Mouse (Mus musculus): Measurements from ENCODE around the gene Ankrd36.
A peak's percentile ranks its signal among the peaks of the same experiment; 100 is the strongest.
"Not testable (repeated sequence)": the region's sequence is repeated elsewhere in the genome, so short reads cannot be mapped to it uniquely, and the experiment has no call there.

Gene Ankrd36

GRCm38 (mm10) chr11:5545457-5545856, 24.0 kb upstream of the Ankrd36 start:
- no peak for DNase-seq (ENCODE audit: low read depth, low spot score)

- DNase-seq (ENCODE audit: low read depth, low spot score) = no peak
Measured at GRCm38 (mm10) chr11:5546693-5547092, 22.8 kb upstream of the Ankrd36 start.

- no peak for DNase-seq (ENCODE audit: low read depth, low spot score)
Measured at GRCm38 (mm10) chr11:5551430-5551829, 18.1 kb upstream of the Ankrd36 start.

GRCm38 (mm10) chr11:5551931-5552330, 17.6 kb upstream of the Ankrd36 start:
- no peak for DNase-seq (ENCODE audit: low read depth, low spot score)

- DNase-seq (ENCODE audit: low read depth, low spot score) = no peak
Measured at GRCm38 (mm10) chr11:5560273-5560672, 9.2 kb upstream of the Ankrd36 start.

- no peak for DNase-seq (ENCODE audit: low read depth, low spot score)
Measured at GRCm38 (mm10) chr11:5562625-5563268, 6.7 kb upstream of the Ankrd36 start.

- DNase-seq (ENCODE audit: low read depth, low spot score) = no peak
Measured at GRCm38 (mm10) chr11:5563898-5564297, 5.6 kb upstream of the Ankrd36 start.

GRCm38 (mm10) chr11:5565596-5565995, 3.9 kb upstream of the Ankrd36 start:
- DNase-seq (ENCODE audit: low read depth, low spot score) = no peak

GRCm38 (mm10) chr11:5566506-5566905, 3.0 kb upstream of the Ankrd36 start:
- no peak for DNase-seq (ENCODE audit: low read depth, low spot score)

GRCm38 (mm10) chr11:5567654-5568053, 1.8 kb upstream of the Ankrd36 start:
- DNase-seq (ENCODE audit: low read depth, low spot score) = no peak

- DNase-seq (ENCODE audit: low read depth, low spot score) = no peak
Measured at GRCm38 (mm10) chr11:5568082-5568481, 1.4 kb upstream of the Ankrd36 start.

- no peak for DNase-seq (ENCODE audit: low read depth, low spot score)
Measured at GRCm38 (mm10) chr11:5571856-5572255, 2.4 kb downstream of the Ankrd36 start.

GRCm38 (mm10) chr11:5573821-5574220, 4.3 kb downstream of the Ankrd36 start:
- peak; percentile 55 for DNase-seq (ENCODE audit: low read depth, low spot score)

- peak; percentile 33 for DNase-seq (ENCODE audit: low read depth, low spot score)
Measured at GRCm38 (mm10) chr11:5575046-5575445, 5.6 kb downstream of the Ankrd36 start.

GRCm38 (mm10) chr11:5592336-5592735, 22.9 kb downstream of the Ankrd36 start:
- DNase-seq (ENCODE audit: low read depth, low spot score) = no peak

GRCm38 (mm10) chr11:5595381-5595791, 25.9 kb downstream of the Ankrd36 start:
- no peak for DNase-seq (ENCODE audit: low read depth, low spot score)

GRCm38 (mm10) chr11:5595792-5596191, 26.3 kb downstream of the Ankrd36 start:
- DNase-seq (ENCODE audit: low read depth, low spot score) = no peak

- no peak for DNase-seq (ENCODE audit: low read depth, low spot score)
Measured at GRCm38 (mm10) chr11:5596756-5597155, 27.3 kb downstream of the Ankrd36 start.

GRCm38 (mm10) chr11:5605421-5605820, 35.9 kb downstream of the Ankrd36 start:
- DNase-seq (ENCODE audit: low read depth, low spot score) = no peak

GRCm38 (mm10) chr11:5611918-5612317, 42.4 kb downstream of the Ankrd36 start:
- not testable (repeated sequence) for DNase-seq (ENCODE audit: low read depth, low spot score)

- no peak for DNase-seq (ENCODE audit: low read depth, low spot score)
Measured at GRCm38 (mm10) chr11:5614453-5614852, 45.0 kb downstream of the Ankrd36 start.

- DNase-seq (ENCODE audit: low read depth, low spot score) = no peak
Measured at GRCm38 (mm10) chr11:5625101-5625500, 55.6 kb downstream of the Ankrd36 start.

GRCm38 (mm10) chr11:5629033-5629432, 59.5 kb downstream of the Ankrd36 start:
- DNase-seq (ENCODE audit: low read depth, low spot score) = peak; percentile 32

GRCm38 (mm10) chr11:5643085-5643484, 73.6 kb downstream of the Ankrd36 start:
- no peak for DNase-seq (ENCODE audit: low read depth, low spot score)
